Mouse (Mus musculus): ENCODE measurements around the gene Cdc5l.

The Cdc5l gene

GRCm38 (mm10) chr17:45449586-45449985 is 16.0 kb upstream of the Cdc5l start:
- in situ Hi-C loops (cut with MboI; ENCODE audit: unreplicated experiment in 2 of 2) = loop anchor here in 1 of 2 experiments (25.0 kb wide), 1 partner anchor 1563 kb away; the partner anchor contains the start of gene Ubr2

GRCm38 (mm10) chr17:45447063-45447462 is 13.5 kb upstream of the Cdc5l start:
- in situ Hi-C loops (cut with MboI; ENCODE audit: unreplicated experiment in 2 of 2) = loop anchor here in 1 of 2 experiments (25.0 kb wide), 1 partner anchor 1565 kb away; the partner anchor contains the start of gene Ubr2

GRCm38 (mm10) chr17:45445923-45446322 is 12.4 kb upstream of the Cdc5l start:
- in situ Hi-C loops (cut with MboI; ENCODE audit: unreplicated experiment in 2 of 2) = loop anchor here in 1 of 2 experiments (25.0 kb wide), 1 partner anchor 1566 kb away; the partner anchor contains the start of gene Ubr2

- in situ Hi-C loops (cut with MboI; ENCODE audit: unreplicated experiment in 2 of 2) = loop anchor here in 1 of 2 experiments (25.0 kb wide), 1 partner anchor 1578 kb away; the partner anchor contains the start of gene Ubr2
Observed at GRCm38 (mm10) chr17:45434262-45434590, 689 bp upstream of the Cdc5l start.

- in situ Hi-C loops (cut with MboI; ENCODE audit: unreplicated experiment in 2 of 2) = loop anchor here in 1 of 2 experiments (25.0 kb wide), 1 partner anchor 1579 kb away; the partner anchor contains the start of gene Ubr2
Observed at GRCm38 (mm10) chr17:45432706-45433398, 685 bp downstream of the Cdc5l start.

- in situ Hi-C loops (cut with MboI; ENCODE audit: unreplicated experiment in 2 of 2) = loop anchor here in 1 of 2 experiments (25.0 kb wide), 1 partner anchor 1580 kb away; the partner anchor contains the start of gene Ubr2
Observed at GRCm38 (mm10) chr17:45432007-45432406, 1.5 kb downstream of the Cdc5l start.

GRCm38 (mm10) chr17:45417387-45417786 is 16.1 kb downstream of the Cdc5l start:
- in situ Hi-C loops (cut with MboI; ENCODE audit: unreplicated experiment in 2 of 2) = loop anchor here in 1 of 2 experiments (25.0 kb wide), 1 partner anchor 1545 kb away; no protein-coding TSS in a partner anchor

- in situ Hi-C loops (cut with MboI; ENCODE audit: unreplicated experiment in 2 of 2) = loop anchor here in 1 of 2 experiments (25.0 kb wide), 1 partner anchor 1551 kb away; no protein-coding TSS in a partner anchor
Observed at GRCm38 (mm10) chr17:45411617-45412016, 21.9 kb downstream of the Cdc5l start.

GRCm38 (mm10) chr17:45408719-45409118 is 24.8 kb downstream of the Cdc5l start:
- in situ Hi-C loops (cut with MboI; ENCODE audit: unreplicated experiment in 2 of 2) = loop anchor here in 1 of 2 experiments (25.0 kb wide), 1 partner anchor 1554 kb away; no protein-coding TSS in a partner anchor

GRCm38 (mm10) chr17:45406281-45406680 is 27.3 kb downstream of the Cdc5l start:
- in situ Hi-C loops (cut with MboI; ENCODE audit: unreplicated experiment in 2 of 2) = loop anchor here in 1 of 2 experiments (25.0 kb wide), 1 partner anchor 1556 kb away; no protein-coding TSS in a partner anchor

GRCm38 (mm10) chr17:45403207-45403606 is 30.3 kb downstream of the Cdc5l start:
- in situ Hi-C loops (cut with MboI; ENCODE audit: unreplicated experiment in 2 of 2) = loop anchor here in 1 of 2 experiments (25.0 kb wide), 1 partner anchor 1559 kb away; no protein-coding TSS in a partner anchor

- in situ Hi-C loops (cut with MboI; ENCODE audit: unreplicated experiment in 2 of 2) = loop anchor here in 1 of 2 experiments (25.0 kb wide), 1 partner anchor 1560 kb away; no protein-coding TSS in a partner anchor
Observed at GRCm38 (mm10) chr17:45402601-45403000, 30.9 kb downstream of the Cdc5l start.

GRCm38 (mm10) chr17:45402126-45402525 is 31.4 kb downstream of the Cdc5l start:
- in situ Hi-C loops (cut with MboI; ENCODE audit: unreplicated experiment in 2 of 2) = loop anchor here in 1 of 2 experiments (25.0 kb wide), 1 partner anchor 1560 kb away; no protein-coding TSS in a partner anchor

GRCm38 (mm10) chr17:45401126-45401905 is 32.2 kb downstream of the Cdc5l start:
- in situ Hi-C loops (cut with MboI; ENCODE audit: unreplicated experiment in 2 of 2) = loop anchor here in 1 of 2 experiments (25.0 kb wide), 1 partner anchor 1561 kb away; no protein-coding TSS in a partner anchor

GRCm38 (mm10) chr17:45398021-45398420 is 35.5 kb downstream of the Cdc5l start:
- in situ Hi-C loops (cut with MboI; ENCODE audit: unreplicated experiment in 2 of 2) = loop anchor here in 1 of 2 experiments (25.0 kb wide), 1 partner anchor 336 kb away; no protein-coding TSS in a partner anchor

- in situ Hi-C loops (cut with MboI; ENCODE audit: unreplicated experiment in 2 of 2) = loop anchor here in 1 of 2 experiments (25.0 kb wide), 1 partner anchor 335 kb away; no protein-coding TSS in a partner anchor
Observed at GRCm38 (mm10) chr17:45397541-45397940, 36.0 kb downstream of the Cdc5l start.

- in situ Hi-C loops (cut with MboI; ENCODE audit: unreplicated experiment in 2 of 2) = loop anchor here in 1 of 2 experiments (25.0 kb wide), 1 partner anchor 332 kb away; no protein-coding TSS in a partner anchor
Observed at GRCm38 (mm10) chr17:45394612-45395011, 38.9 kb downstream of the Cdc5l start.

GRCm38 (mm10) chr17:45393765-45394164 is 39.8 kb downstream of the Cdc5l start:
- in situ Hi-C loops (cut with MboI; ENCODE audit: unreplicated experiment in 2 of 2) = loop anchor here in 1 of 2 experiments (25.0 kb wide), 1 partner anchor 331 kb away; no protein-coding TSS in a partner anchor

GRCm38 (mm10) chr17:45389896-45390295 is 43.6 kb downstream of the Cdc5l start:
- in situ Hi-C loops (cut with MboI; ENCODE audit: unreplicated experiment in 2 of 2) = loop anchor here in 1 of 2 experiments (25.0 kb wide), 1 partner anchor 328 kb away; no protein-coding TSS in a partner anchor

- in situ Hi-C loops (cut with MboI; ENCODE audit: unreplicated experiment in 2 of 2) = loop anchor here in 1 of 2 experiments (25.0 kb wide), 1 partner anchor 325 kb away; no protein-coding TSS in a partner anchor
Observed at GRCm38 (mm10) chr17:45386986-45387385, 46.6 kb downstream of the Cdc5l start.
